Mouse (Mus musculus) liver, adult 2 months (tissue): ENCODE measurements around the gene Tmem106a. TPM values are rescaled to one million over a fixed set of nuclear protein-coding genes. Genes with fewer than 3 reads are reported as not detected.
A peak's percentile ranks its signal among the peaks of the same experiment; 100 is the strongest.

Source experiments
- DNase-seq: peaks from one replicate; pipeline ENCODE4 v3.0.0-alpha.2; 2011; ENCODE audit warnings: low read depth, low spot score; ENCODE audit errors: extremely low read depth
- H3K27ac ChIP-seq: fragments of 200-500 bp; replicated peaks from 2 replicates; pipeline ENCODE4 v1.5.1; 2012; ENCODE audit warnings: low read depth, mild to moderate bottlenecking, control low read depth, inconsistent platforms, low read length; ENCODE audit not compliant: insufficient read depth
- H3K27me3 ChIP-seq: fragments of 200-500 bp; 2 replicates; pipeline ENCODE4 v1.6.1; 2012; ENCODE audit warnings: mild to moderate bottlenecking, moderate library complexity, low read length, inconsistent platforms; ENCODE audit not compliant: control insufficient read depth, insufficient read depth
- H3K36me3 ChIP-seq: fragments of 200-500 bp; 2 replicates; pipeline ENCODE4 v1.6.1; 2012; ENCODE audit warnings: low read length, inconsistent platforms; ENCODE audit not compliant: control insufficient read depth, insufficient read depth
- H3K4me1 ChIP-seq: fragments of 200-500 bp; 2 replicates; pipeline ENCODE4 v1.6.1; 2011; ENCODE audit warnings: low read length; ENCODE audit not compliant: control insufficient read depth, insufficient read depth
- H3K4me3 ChIP-seq: fragments of 200-500 bp; 2 replicates; pipeline ENCODE4 v1.5.1; 2011; ENCODE audit warnings: low read depth, mild to moderate bottlenecking, control low read depth, low read length, moderate library complexity; ENCODE audit not compliant: insufficient read depth
- H3K79me2 ChIP-seq: fragments of 200-500 bp; 2 replicates; pipeline ENCODE4 v1.6.1; 2012; ENCODE audit warnings: inconsistent platforms, mild to moderate bottlenecking, low read length, moderate library complexity; ENCODE audit not compliant: control insufficient read depth, insufficient read depth
- H3K9ac ChIP-seq: fragments of 200-500 bp; 2 replicates; pipeline ENCODE4 v1.6.1; 2012; ENCODE audit warnings: low read depth, mild to moderate bottlenecking, control low read depth, inconsistent platforms, low read length
- CTCF ChIP-seq: fragments of 200-500 bp; IDR thresholded peaks from 2 replicates; pipeline ENCODE4 v1.5.1; 2011; ENCODE audit warnings: low read depth, low read length, control low read depth
- POLR2A ChIP-seq: fragments of 200-500 bp; IDR thresholded peaks from 2 replicates; pipeline ENCODE4 v1.6.1; 2011; ENCODE audit warnings: low read length, control low read depth; ENCODE audit not compliant: insufficient read depth; ENCODE audit errors: extremely low read depth
- WGBS: fragments of 180-500 bp; shearing (Covaris S2); methylation state at CpG from one replicate; pipeline ENCODE4 v1.1.7; 2018; 5-methylcytosine and 5-hydroxymethylcytosine counted together
- polyA plus RNA-seq: library from polyadenylated mRNA; depleted of rRNA; stranded (reverse); fragments of >200 nt; gene quantifications from 2 replicates; pipeline ENCODE4 v1.2.3, GENCODE M21; 2012
- total RNA-seq: library from RNA; depleted of rRNA; stranded (reverse); fragments of >200 nt; gene quantifications from 2 replicates; pipeline ENCODE4 v1.2.3, GENCODE M21; 2014

The Tmem106a gene
- total and polyA plus RNA-seq, 2 experiments: 6.4 to 23.1 TPM

DNA sequence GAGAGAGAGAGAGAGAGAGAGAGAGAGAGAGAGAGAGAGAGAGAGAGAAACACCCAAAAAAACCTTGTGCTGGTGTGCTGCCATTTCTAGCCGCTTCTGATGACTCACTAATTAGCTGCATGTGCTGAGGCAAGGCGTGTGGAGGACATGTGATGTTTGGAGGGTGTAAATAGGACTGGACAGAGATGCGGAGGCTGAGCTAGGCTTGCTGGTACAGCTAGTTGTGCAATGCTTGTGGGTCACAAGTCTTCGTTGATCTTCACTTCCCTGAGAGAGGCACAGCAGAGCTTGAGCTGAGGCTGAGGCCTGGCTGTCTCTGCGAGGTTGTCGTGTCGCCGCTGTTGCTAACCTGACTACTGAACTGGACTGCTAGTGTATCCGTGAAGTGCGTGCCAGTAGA lies 5.6 kb downstream of the Tmem106a start:
- DNase-seq: peak; percentile 68
- Histone ChIP-seq H3K9ac (no peak overlapping the region), H3K27me3 (no peaks in the 10 kb centered on the region), H3K4me1 (peaks cover 3% of the 10 kb centered on the region), H3K4me3 (no peak overlapping the region), H3K27ac (no peak overlapping the region), H3K79me2 (no peaks in the 10 kb centered on the region), H3K36me3 (peaks cover 44% of the 10 kb centered on the region)
- WGBS: 62% methylated on average over 10 of the region's 10 CpGs
- no peak for TF ChIP-seq POLR2A
- no peak for TF ChIP-seq CTCF

DNA sequence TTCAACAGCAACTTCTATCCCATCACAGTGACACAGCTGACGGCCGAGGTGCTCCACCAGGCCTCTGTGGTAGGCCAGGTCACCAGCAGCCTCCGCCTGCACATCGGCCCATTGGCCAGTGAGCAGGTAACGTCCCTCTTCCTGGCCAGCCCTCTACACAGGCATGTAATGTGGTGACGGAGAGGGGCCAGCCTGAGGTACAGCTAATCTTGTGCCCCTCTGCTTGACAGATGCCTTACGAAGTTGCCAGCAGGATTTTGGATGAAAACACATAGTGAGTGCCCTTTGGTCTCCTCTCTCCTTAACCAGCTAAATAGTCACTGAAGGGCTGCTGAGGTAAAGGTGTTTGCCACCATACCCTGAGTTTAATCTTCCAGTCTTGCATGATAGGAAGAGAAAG lies 6.8 kb downstream of the Tmem106a start:
- Histone ChIP-seq H3K9ac (0 out of 2 replicates have a peak overlapping the region, but pooled peaks have one; percentile 13), H3K79me2 (no peaks in the 10 kb centered on the region), H3K4me3 (no peak overlapping the region), H3K27ac (peak overlapping the region; percentile 45), H3K27me3 (no peaks in the 10 kb centered on the region), H3K36me3 (peaks cover 42% of the 10 kb centered on the region), H3K4me1 (peaks cover 3% of the 10 kb centered on the region)
- TF ChIP-seq POLR2A: no peak
- no peak for TF ChIP-seq CTCF
- 61% methylated on average over 7 of the region's 7 CpGs for WGBS
- peak; percentile 66 for DNase-seq

DNA sequence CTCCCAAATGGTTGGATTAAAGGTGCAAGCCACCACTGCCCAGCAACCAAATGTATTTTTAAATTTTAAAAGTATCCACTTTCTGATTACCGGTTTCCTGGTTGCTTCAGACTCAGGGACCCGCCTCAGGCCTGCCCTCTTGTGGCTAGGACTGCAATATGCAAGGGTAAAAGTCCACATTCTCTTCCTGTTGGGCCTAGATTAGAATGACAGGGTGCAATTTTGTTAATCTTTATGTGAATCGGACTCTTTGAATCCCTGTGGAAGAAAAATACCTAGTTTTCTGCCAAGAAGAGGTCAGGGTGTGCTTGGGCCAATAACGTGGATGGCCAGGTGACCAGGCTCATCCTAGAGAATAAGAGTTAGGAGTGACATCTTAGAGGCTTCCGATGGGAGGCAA lies 7.4 kb downstream of the Tmem106a start:
- Histone ChIP-seq H3K27me3 (no peaks in the 10 kb centered on the region), H3K79me2 (no peaks in the 10 kb centered on the region), H3K4me1 (peaks cover 3% of the 10 kb centered on the region), H3K36me3 (peaks cover 40% of the 10 kb centered on the region), H3K4me3 (no peak overlapping the region), H3K27ac (peak overlapping the region; percentile 45), H3K9ac (no peak overlapping the region)
- TF ChIP-seq CTCF (peak; percentile 84), POLR2A (no peak)
- WGBS: 11% methylated on average over 5 of the region's 5 CpGs
- peak; percentile 94 for DNase-seq

DNA sequence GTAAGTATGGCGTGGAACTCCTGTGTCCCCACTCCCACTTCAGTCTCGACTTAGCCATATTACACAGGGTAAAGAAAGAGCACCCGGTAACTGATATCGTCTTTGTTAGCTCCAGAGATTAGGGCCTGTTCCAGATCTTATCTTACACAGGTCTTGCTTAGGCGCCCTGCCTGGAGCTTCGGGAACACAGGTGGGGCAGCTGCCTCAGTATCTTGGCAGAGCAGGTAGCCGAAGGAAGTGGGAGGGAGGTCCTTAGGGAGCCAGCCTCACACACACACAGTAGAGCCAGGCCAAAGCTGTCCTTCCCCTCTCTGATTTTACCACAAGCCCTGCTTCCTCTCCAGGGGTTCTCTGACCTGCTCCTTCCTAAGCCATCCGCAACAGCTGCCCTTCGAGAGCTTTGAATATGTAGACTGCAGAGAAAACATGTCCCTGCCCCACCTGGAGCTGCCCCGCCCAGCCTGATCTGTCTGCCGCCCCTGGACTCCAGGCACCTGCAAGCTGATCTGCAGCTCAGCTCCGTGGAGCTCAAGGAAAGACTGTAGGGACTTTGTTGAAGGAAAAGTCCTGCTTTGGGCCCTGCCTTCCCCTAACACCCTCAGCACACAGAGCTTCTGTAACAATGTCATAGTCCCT lies 8.1 kb downstream of the Tmem106a start:
- Histone ChIP-seq H3K27me3 (no peaks in the 10 kb centered on the region), H3K36me3 (peaks cover 35% of the 10 kb centered on the region), H3K4me3 (no peak overlapping the region), H3K9ac (no peak overlapping the region), H3K79me2 (no peaks in the 10 kb centered on the region), H3K4me1 (peaks cover 3% of the 10 kb centered on the region), H3K27ac (no peak overlapping the region)
- DNase-seq: no peak
- WGBS: 82% methylated on average over 12 of the region's 12 CpGs
- TF ChIP-seq POLR2A (no peak), CTCF (no peak)

DNA sequence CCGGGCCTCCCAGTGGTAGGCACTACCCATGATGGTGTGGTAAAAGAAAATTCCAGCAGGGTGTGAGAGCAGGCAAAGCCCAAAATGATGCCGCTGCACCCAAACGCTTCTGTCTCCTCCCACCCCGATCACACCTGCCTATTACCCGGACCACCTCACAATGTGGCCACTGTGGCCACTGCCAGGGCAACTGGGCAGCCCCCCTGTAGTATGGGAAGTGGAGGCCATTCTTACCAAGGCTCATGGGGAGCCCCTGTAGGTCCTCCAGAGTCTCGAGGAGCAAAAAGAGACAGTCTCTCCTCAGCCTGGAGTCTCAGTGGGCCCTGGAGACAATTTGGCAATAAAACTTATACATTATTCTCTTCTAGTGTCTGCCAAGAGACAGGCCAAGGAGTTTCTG lies 17.1 kb downstream of the Tmem106a start, which contains the start of gene Gm11634:
Gene Gm11634, minus strand, starts transcription at position 101 of the 400 bp plus-strand sequence.
- Histone ChIP-seq H3K36me3 (no peaks in the 10 kb centered on the region), H3K79me2 (no peaks in the 10 kb centered on the region), H3K4me1 (no peaks in the 10 kb centered on the region), H3K4me3 (no peak within 1 kb of the TSS), H3K27ac (no peak within 1 kb of the TSS), H3K9ac (no peak within 1 kb of the TSS), H3K27me3 (no peaks in the 10 kb centered on the region)
- TF ChIP-seq CTCF (no peak), POLR2A (no peak)
- no peak for DNase-seq
- WGBS: 80% methylated on average over 6 of the region's 6 CpGs

DNA sequence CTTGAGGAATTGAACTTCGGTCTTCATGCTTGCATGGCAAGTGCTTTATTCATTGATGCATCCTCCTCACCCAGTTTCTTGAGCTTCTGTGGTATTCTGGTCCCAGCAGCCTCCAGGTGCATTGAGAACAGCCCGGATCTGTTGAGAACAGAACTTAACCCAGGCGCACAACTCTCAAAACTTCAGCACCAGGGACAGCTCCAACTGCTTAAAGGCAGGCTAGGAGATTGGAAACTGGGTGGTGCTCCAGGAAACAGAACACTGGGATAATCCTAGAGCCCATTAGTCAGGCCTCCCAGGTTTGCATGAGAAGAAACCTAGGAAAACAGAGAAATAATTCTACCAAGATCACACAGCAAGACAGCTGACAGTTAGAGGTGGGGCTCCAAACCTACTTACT lies 20.4 kb downstream of the Tmem106a start:
- WGBS: 10% methylated on average over 3 of the region's 3 CpGs
- Histone ChIP-seq H3K79me2 (no peaks in the 10 kb centered on the region), H3K4me3 (no peak overlapping the region), H3K27me3 (no peaks in the 10 kb centered on the region), H3K9ac (no peak overlapping the region), H3K36me3 (no peaks in the 10 kb centered on the region), H3K4me1 (no peaks in the 10 kb centered on the region), H3K27ac (no peak overlapping the region)
- TF ChIP-seq CTCF (no peak), POLR2A (no peak)
- peak; percentile 61 for DNase-seq
